Mouse (Mus musculus) CH12.LX (cell line): ENCODE results near the gene Pnldc1.

Experiments used
- CTCF ChIP-seq, 2 experiments: IDR thresholded peaks in 1 of 2; conservative IDR thresholded peaks in 1 of 2; 2 replicates each; pipeline ENCODE4 v1.5.1; 2011 to 2012; ENCODE audit warnings: low read depth in 2 of 2, low read length in 2 of 2, improper control_type of control experiment in 1 of 2, inconsistent platforms in 1 of 2, mild to moderate bottlenecking in 1 of 2, moderate library complexity in 1 of 2
- E2F4 ChIP-seq: IDR thresholded peaks from 2 replicates; pipeline ENCODE4 v1.6.1; 2011; ENCODE audit warnings: low read depth, low read length, improper control_type of control experiment; ENCODE audit not compliant: insufficient replicate concordance
- EP300 ChIP-seq: IDR thresholded peaks from 2 replicates; pipeline ENCODE4 v1.6.1; 2011; ENCODE audit warnings: low read length, improper control_type of control experiment
- JUN ChIP-seq: IDR thresholded peaks from 2 replicates; pipeline ENCODE4 v1.6.1; 2011; ENCODE audit warnings: low read depth, mild to moderate bottlenecking, low read length, improper control_type of control experiment, moderate library complexity; ENCODE audit not compliant: insufficient read depth
- MAFK ChIP-seq: IDR thresholded peaks from 2 replicates; pipeline ENCODE4 v1.6.1; 2011; ENCODE audit warnings: low read length, improper control_type of control experiment; ENCODE audit not compliant: insufficient replicate concordance
- MAX ChIP-seq: IDR thresholded peaks from 2 replicates; pipeline ENCODE4 v1.6.1; 2011; ENCODE audit warnings: low read length, improper control_type of control experiment
- MEF2A ChIP-seq: IDR thresholded peaks from 2 replicates; pipeline ENCODE4 v1.6.1; 2014; ENCODE audit warnings: low read depth, mild to moderate bottlenecking, inconsistent platforms, low read length, improper control_type of control experiment, borderline replicate concordance
- MXI1 ChIP-seq: IDR thresholded peaks from 2 replicates; pipeline ENCODE4 v1.6.1; 2011; ENCODE audit warnings: mild to moderate bottlenecking, low read depth, low read length, improper control_type of control experiment
- NELFE ChIP-seq: IDR thresholded peaks from 2 replicates; pipeline ENCODE4 v1.6.1; 2011; ENCODE audit warnings: low read depth, low read length, improper control_type of control experiment
- POLR2A ChIP-seq: IDR thresholded peaks from 2 replicates; pipeline ENCODE4 v1.6.1; 2011; ENCODE audit warnings: low read depth, mild to moderate bottlenecking, improper control_type of control experiment, low read length
- POLR2AphosphoS2 ChIP-seq: IDR thresholded peaks from 2 replicates; pipeline ENCODE4 v1.6.1; 2011; ENCODE audit warnings: low read depth, low read length, improper control_type of control experiment
- SMC3 ChIP-seq: IDR thresholded peaks from 2 replicates; pipeline ENCODE4 v1.6.1; 2011; ENCODE audit warnings: low read depth, low read length, improper control_type of control experiment
- UBTF ChIP-seq: IDR thresholded peaks from 2 replicates; pipeline ENCODE4 v1.6.1; 2012; ENCODE audit warnings: low read depth, mild to moderate bottlenecking, inconsistent platforms, low read length, improper control_type of control experiment, moderate library complexity

GRCm38 (mm10) chr17:12915881-12916583 is 6.0 kb upstream of the Pnldc1 start, which contains the start of gene Mrpl18:
- TF ChIP-seq E2F4 (peak; percentile 99), CTCF (conservative IDR thresholded peaks at IDR 0.05 in 1 of 2, IDR thresholded peaks at IDR 0.05 in 1 of 2; ENCODE audit: low read depth in 2 of 2, low read length in 2 of 2) (no peak), MXI1 (peak; percentile 94), NELFE (peak; percentile 92), UBTF (no peak), POLR2A (peak; percentile 95), POLR2AphosphoS2 (peak; percentile 78; the same call in 1 of the 2 replicates), MEF2A (peak; percentile 4; the same call in 1 of the 2 replicates), EP300 (no peak), SMC3 (no peak), MAX (peak; percentile 87; the same call in 1 of the 2 replicates), MAFK (no peak), JUN (no peak)
